Mouse (Mus musculus) kidney, embryonic 16.5 days (tissue): Measurements from ENCODE around the gene Azin2. TPM values are rescaled to one million over a fixed set of nuclear protein-coding genes. Genes with fewer than 3 reads are reported as not detected.

Experiments
- ATAC-seq: fragments of 200-750 bp; cut with Nextera tagmentation; 2 replicates; pipeline ENCODE4 v1.8.0; 2017; ENCODE audit warnings: moderate TSS enrichment; ENCODE audit not compliant: low FRiP score, low TSS enrichment
- H3K27ac ChIP-seq: fragments of 300-500 bp; sonication (generic); 2 replicates; pipeline ENCODE4 v1.5.1; 2014; ENCODE audit warnings: low read length
- H3K27me3 ChIP-seq: fragments of 300-500 bp; sonication (generic); 2 replicates; pipeline ENCODE4 v1.6.1; 2014; ENCODE audit warnings: low read length, control low read depth, mixed read lengths; ENCODE audit not compliant: insufficient read depth
- H3K36me3 ChIP-seq: fragments of 300-500 bp; sonication (generic); 2 replicates; pipeline ENCODE4 v1.6.1; 2014; ENCODE audit warnings: low read length, control low read depth, mixed read lengths; ENCODE audit not compliant: insufficient read depth
- H3K4me1 ChIP-seq: fragments of 300-500 bp; sonication (generic); 2 replicates; pipeline ENCODE4 v1.6.1; 2014; ENCODE audit warnings: low read length, control low read depth, mixed read lengths; ENCODE audit not compliant: insufficient read depth
- H3K4me2 ChIP-seq: fragments of 300-500 bp; sonication (generic); replicated peaks from 2 replicates; pipeline ENCODE4 v1.6.1; 2014; ENCODE audit warnings: low read depth, low read length
- H3K4me3 ChIP-seq: fragments of 300-500 bp; sonication (generic); 2 replicates; pipeline ENCODE4 v1.5.1; 2014; ENCODE audit warnings: mild to moderate bottlenecking, low read length
- H3K9ac ChIP-seq: fragments of 300-500 bp; sonication (generic); replicated peaks from 2 replicates; pipeline ENCODE4 v1.6.1; 2014; ENCODE audit warnings: low read length
- H3K9me3 ChIP-seq: fragments of 300-500 bp; sonication (generic); 2 replicates; pipeline ENCODE4 v1.6.1; 2016; ENCODE audit warnings: low read length, control low read depth
- WGBS: fragments of 180-500 bp; shearing (Covaris S2); extraction: QIAGEN DNeasy Blood & Tissue Kit; methylation state at CpG from one replicate; pipeline ENCODE4 v1.1.7; 2014; 5-methylcytosine and 5-hydroxymethylcytosine counted together
- polyA plus RNA-seq: library from polyadenylated mRNA; unstranded; fragments of >200 nt; fragmentation: Nextera tagmentation; extraction: Ambion mirVana; gene quantifications from 2 replicates; pipeline ENCODE4 v1.2.1, GENCODE M21; 2015

The Azin2 gene
- polyA plus RNA-seq, 1 experiment from 2014 or later = 26.3 TPM

GRCm38 (mm10) chr4:128891746-128892145 lies 70.5 kb downstream of the Azin2 start:
- 82% methylated on average over 6 of the region's 6 CpGs for WGBS
- Histone ChIP-seq H3K9ac (no peak overlapping the region), H3K4me3 (no peak overlapping the region), H3K36me3 (no peaks in the 10 kb centered on the region), H3K27me3 (no peaks in the 10 kb centered on the region), H3K4me2 (no peak overlapping the region), H3K27ac (peak overlapping the region; percentile 43; the same call in 1 of the 2 replicates), H3K4me1 (peaks cover 25% of the 10 kb centered on the region), H3K9me3 (no peaks in the 10 kb centered on the region)
- no peak for ATAC-seq

- Histone ChIP-seq H3K27ac (peak overlapping the region; percentile 54; the same call in 1 of the 2 replicates), H3K9ac (no peak overlapping the region), H3K4me2 (no peak overlapping the region), H3K9me3 (no peaks in the 10 kb centered on the region), H3K4me1 (peaks cover 28% of the 10 kb centered on the region), H3K4me3 (no peak overlapping the region), H3K27me3 (no peaks in the 10 kb centered on the region), H3K36me3 (no peaks in the 10 kb centered on the region)
- peak; percentile 49; the same call in 1 of the 2 replicates for ATAC-seq
- WGBS = 14% methylated on average over 1 of the region's 1 CpGs
Observed at GRCm38 (mm10) chr4:128891157-128891556, 71.1 kb downstream of the Azin2 start.

- 72% methylated on average over 12 of the region's 12 CpGs for WGBS
- Histone ChIP-seq H3K9ac (no peak overlapping the region), H3K27me3 (no peaks in the 10 kb centered on the region), H3K9me3 (no peaks in the 10 kb centered on the region), H3K4me2 (no peak overlapping the region), H3K4me3 (no peak overlapping the region), H3K36me3 (peaks cover 4% of the 10 kb centered on the region; the same call in 1 of the 2 replicates), H3K27ac (no peak overlapping the region), H3K4me1 (peaks cover 28% of the 10 kb centered on the region)
- ATAC-seq = no peak
Observed at GRCm38 (mm10) chr4:128889752-128890630, 72.3 kb downstream of the Azin2 start.

GRCm38 (mm10) chr4:128888436-128888990 lies 73.7 kb downstream of the Azin2 start:
- Histone ChIP-seq H3K27me3 (no peaks in the 10 kb centered on the region), H3K9ac (no peak overlapping the region), H3K4me1 (peaks cover 37% of the 10 kb centered on the region), H3K27ac (no peak overlapping the region), H3K4me3 (no peak overlapping the region), H3K36me3 (peaks cover 4% of the 10 kb centered on the region; the same call in 1 of the 2 replicates), H3K9me3 (no peaks in the 10 kb centered on the region), H3K4me2 (no peak overlapping the region)
- no peak for ATAC-seq
- 77% methylated on average over 6 of the region's 6 CpGs for WGBS

GRCm38 (mm10) chr4:128887641-128888091 lies 74.6 kb downstream of the Azin2 start:
- no peak for ATAC-seq
- H3K4me2 ChIP-seq = no peak overlapping the region
- H3K27ac ChIP-seq = no peak overlapping the region
- H3K4me3 ChIP-seq = no peak overlapping the region
- peaks cover 41% of the 10 kb centered on the region for H3K4me1 ChIP-seq
- H3K27me3 ChIP-seq = no peaks in the 10 kb centered on the region
- peaks cover 4% of the 10 kb centered on the region; the same call in 1 of the 2 replicates for H3K36me3 ChIP-seq
- no peaks in the 10 kb centered on the region for H3K9me3 ChIP-seq
- 38% methylated on average over 9 of the region's 9 CpGs for WGBS
- no peak overlapping the region for H3K9ac ChIP-seq

- no peaks in the 10 kb centered on the region for H3K27me3 ChIP-seq
- H3K4me1 ChIP-seq = peaks cover 38% of the 10 kb centered on the region
Observed at GRCm38 (mm10) chr4:128887026-128887425, 75.2 kb downstream of the Azin2 start.

GRCm38 (mm10) chr4:128886571-128886970 lies 75.7 kb downstream of the Azin2 start:
- Histone ChIP-seq H3K4me2 (no peak overlapping the region), H3K4me3 (no peak overlapping the region), H3K9ac (no peak overlapping the region), H3K27me3 (no peaks in the 10 kb centered on the region), H3K4me1 (peaks cover 38% of the 10 kb centered on the region), H3K9me3 (no peaks in the 10 kb centered on the region), H3K36me3 (peaks cover 4% of the 10 kb centered on the region; the same call in 1 of the 2 replicates), H3K27ac (no peak overlapping the region)
- 70% methylated on average over 5 of the region's 5 CpGs for WGBS
- ATAC-seq = no peak

More at GRCm38 (mm10) chr4:128887026-128887425, 75.2 kb downstream of the Azin2 start:
- Histone ChIP-seq H3K9ac (no peak overlapping the region), H3K9me3 (no peaks in the 10 kb centered on the region), H3K4me3 (no peak overlapping the region), H3K4me2 (no peak overlapping the region), H3K36me3 (peaks cover 4% of the 10 kb centered on the region; the same call in 1 of the 2 replicates), H3K27ac (no peak overlapping the region)
- 74% methylated on average over 10 of the region's 10 CpGs for WGBS
- ATAC-seq = no peak

GRCm38 (mm10) chr4:128885540-128885939 lies 76.7 kb downstream of the Azin2 start:
- H3K36me3 ChIP-seq = peaks cover 4% of the 10 kb centered on the region; the same call in 1 of the 2 replicates
- H3K4me2 ChIP-seq = no peak overlapping the region
- no peak for ATAC-seq
- H3K27ac ChIP-seq = no peak overlapping the region
- H3K4me3 ChIP-seq = no peak overlapping the region
- H3K9me3 ChIP-seq = peaks cover 4% of the 10 kb centered on the region
- no peaks in the 10 kb centered on the region for H3K27me3 ChIP-seq
- peaks cover 29% of the 10 kb centered on the region for H3K4me1 ChIP-seq
- no peak overlapping the region for H3K9ac ChIP-seq
- 96% methylated on average over 8 of the region's 8 CpGs for WGBS

GRCm38 (mm10) chr4:128884711-128885095 lies 77.5 kb downstream of the Azin2 start:
- no peak overlapping the region for H3K9ac ChIP-seq
- H3K36me3 ChIP-seq = peaks cover 4% of the 10 kb centered on the region; the same call in 1 of the 2 replicates
- H3K9me3 ChIP-seq = peaks cover 5% of the 10 kb centered on the region
- H3K4me3 ChIP-seq = peak overlapping the region; percentile 73
- no peak overlapping the region for H3K27ac ChIP-seq
- no peak for ATAC-seq
- H3K27me3 ChIP-seq = no peaks in the 10 kb centered on the region
- peak overlapping the region; percentile 97 for H3K4me2 ChIP-seq
- 36% methylated on average over 5 of the region's 5 CpGs for WGBS
- H3K4me1 ChIP-seq = peaks cover 29% of the 10 kb centered on the region
